Mouse (Mus musculus) ES-Bruce4 (cell line): Measurements from ENCODE around the gene Mast1.

Experiments used
- CTCF ChIP-seq: IDR thresholded peaks from one replicate; pipeline ENCODE4 v1.8.1; 2011; ENCODE audit warnings: low read depth, low read length
- EP300 ChIP-seq: IDR thresholded peaks from 2 replicates; pipeline ENCODE4 v1.6.1; 2011; ENCODE audit warnings: low read depth, low read length; ENCODE audit not compliant: insufficient read depth
- POLR2A ChIP-seq: IDR thresholded peaks from one replicate; pipeline ENCODE4 v1.8.1; 2011; ENCODE audit warnings: low read length; ENCODE audit not compliant: insufficient read depth

GRCm38 (mm10) chr8:84904351-84904750 lies 32.8 kb downstream of the Mast1 start:
- TF ChIP-seq CTCF (no peak), POLR2A (no peak), EP300 (no peak)
